Mouse (Mus musculus) MEL (cell line): ENCODE results near the gene Ttc39a. TPM values are rescaled to one million over a fixed set of nuclear protein-coding genes. Genes with fewer than 3 reads are reported as not detected.

Experiments
- DNase-seq: peaks from one replicate; pipeline ENCODE4 v3.0.0; 2011; ENCODE audit warnings: low read depth, low spot score
- H3K27ac ChIP-seq: 2 replicates; pipeline ENCODE4 v1.5.1; 2012; ENCODE audit warnings: low read depth, mild to moderate bottlenecking, control low read depth, low read length, moderate library complexity; ENCODE audit not compliant: control insufficient read depth
- H3K27me3 ChIP-seq, 2 experiments: fragments of 150-350 bp in 1 of 2; sonication (generic) in 1 of 2; 2 replicates each; pipeline ENCODE4 v1.6.1; 2012; ENCODE audit warnings: low read length in 2 of 2, mild to moderate bottlenecking in 2 of 2, improper control_type of control experiment in 1 of 2, moderate library complexity in 1 of 2; ENCODE audit not compliant: insufficient read depth in 2 of 2, control insufficient read depth in 1 of 2
- H3K36me3 ChIP-seq, 2 experiments: 2 replicates each; pipeline ENCODE4 v1.6.1; 2012 to 2014; ENCODE audit warnings: low read length in 2 of 2, improper control_type of control experiment in 1 of 2, inconsistent platforms in 1 of 2, mild to moderate bottlenecking in 1 of 2; ENCODE audit not compliant: insufficient read depth in 2 of 2, control insufficient read depth in 1 of 2
- H3K4me1 ChIP-seq, 2 experiments: fragments of 150-350 bp in 1 of 2; sonication (generic) in 1 of 2; 2 replicates each; pipeline ENCODE4 v1.6.1; 2012; ENCODE audit warnings: low read length in 2 of 2, improper control_type of control experiment in 1 of 2, mild to moderate bottlenecking in 1 of 2; ENCODE audit not compliant: insufficient read depth in 2 of 2, control insufficient read depth in 1 of 2
- H3K4me3 ChIP-seq, 2 experiments: fragments of 150-350 bp in 1 of 2; sonication (generic) in 1 of 2; 2 replicates each; pipeline ENCODE4 v1.5.1; 2012; ENCODE audit warnings: low read depth in 2 of 2, low read length in 2 of 2, mild to moderate bottlenecking in 2 of 2, moderate library complexity in 2 of 2, control low read depth in 1 of 2, improper control_type of control experiment in 1 of 2; ENCODE audit not compliant: control insufficient read depth in 1 of 2, insufficient read depth in 1 of 2
- H3K79me2 ChIP-seq: 2 replicates; pipeline ENCODE4 v1.6.1; 2012; ENCODE audit warnings: mild to moderate bottlenecking, low read length, moderate library complexity; ENCODE audit not compliant: control insufficient read depth, poor library complexity, insufficient read depth
- H3K9ac ChIP-seq: 2 replicates; pipeline ENCODE4 v1.6.1; 2012; ENCODE audit warnings: low read depth, mild to moderate bottlenecking, control low read depth, low read length, moderate library complexity; ENCODE audit not compliant: control insufficient read depth, poor library complexity, severe bottlenecking
- H3K9me3 ChIP-seq: fragments of 150-350 bp; sonication (generic); replicated peaks from 2 replicates; pipeline ENCODE4 v1.6.1; 2012; ENCODE audit warnings: mild to moderate bottlenecking, low read length, improper control_type of control experiment, moderate library complexity; ENCODE audit not compliant: insufficient read depth
- BHLHE40 ChIP-seq: IDR thresholded peaks from 2 replicates; pipeline ENCODE4 v1.6.1; 2012; ENCODE audit warnings: low read depth, mild to moderate bottlenecking, inconsistent platforms, low read length, improper control_type of control experiment, borderline replicate concordance
- ELF1 ChIP-seq: IDR thresholded peaks from 2 replicates; pipeline ENCODE4 v1.6.1; 2014; ENCODE audit warnings: low read depth, mild to moderate bottlenecking, inconsistent platforms, low read length, improper control_type of control experiment, moderate library complexity
- ETS1 ChIP-seq: IDR thresholded peaks from 2 replicates; pipeline ENCODE4 v1.6.1; 2012; ENCODE audit warnings: low read depth, mild to moderate bottlenecking, inconsistent platforms, low read length, improper control_type of control experiment, moderate library complexity
- GABPA ChIP-seq: IDR thresholded peaks from 2 replicates; pipeline ENCODE4 v1.6.1; 2012; ENCODE audit warnings: low read depth, mild to moderate bottlenecking, inconsistent platforms, low read length, improper control_type of control experiment, moderate library complexity
- KAT2A ChIP-seq: conservative IDR thresholded peaks from 2 replicates; pipeline ENCODE4 v1.6.1; 2012; ENCODE audit warnings: low read depth, low read length, improper control_type of control experiment, inconsistent platforms
- MAZ ChIP-seq: IDR thresholded peaks from 2 replicates; pipeline ENCODE4 v1.6.1; 2012; ENCODE audit warnings: low read depth, mild to moderate bottlenecking, inconsistent platforms, low read length, improper control_type of control experiment
- MXI1 ChIP-seq: IDR thresholded peaks from 2 replicates; pipeline ENCODE4 v1.6.1; 2011; ENCODE audit warnings: mild to moderate bottlenecking, low read depth, low read length, improper control_type of control experiment
- MYB ChIP-seq: IDR thresholded peaks from 2 replicates; pipeline ENCODE4 v1.6.1; 2011; ENCODE audit warnings: mild to moderate bottlenecking, low read depth, low read length, improper control_type of control experiment
- POLR2A ChIP-seq, 2 experiments: IDR thresholded peaks; 2 replicates each; pipeline ENCODE4 v1.6.1; 2011 to 2012; ENCODE audit warnings: low read length in 2 of 2, mild to moderate bottlenecking in 2 of 2, control low read depth in 1 of 2, improper control_type of control experiment in 1 of 2, low read depth in 1 of 2, moderate library complexity in 1 of 2; ENCODE audit not compliant: control insufficient read depth in 1 of 2, insufficient read depth in 1 of 2, poor library complexity in 1 of 2
- POLR2AphosphoS2 ChIP-seq: IDR thresholded peaks from 2 replicates; pipeline ENCODE4 v1.6.1; 2011; ENCODE audit warnings: low read length, improper control_type of control experiment
- RCOR1 ChIP-seq: IDR thresholded peaks from 2 replicates; pipeline ENCODE4 v1.6.1; 2012; ENCODE audit warnings: low read depth, mild to moderate bottlenecking, inconsistent platforms, low read length, improper control_type of control experiment
- SIN3A ChIP-seq: IDR thresholded peaks from 2 replicates; pipeline ENCODE4 v1.6.1; 2012; ENCODE audit warnings: low read length, improper control_type of control experiment, inconsistent platforms
- SMC3 ChIP-seq: IDR thresholded peaks from 2 replicates; pipeline ENCODE4 v1.6.1; 2011; ENCODE audit warnings: low read depth, low read length, improper control_type of control experiment
- TAL1 ChIP-seq: IDR thresholded peaks from 2 replicates; pipeline ENCODE4 v1.6.1; 2012; ENCODE audit warnings: mild to moderate bottlenecking, inconsistent platforms, low read length, moderate library complexity, mixed read lengths
- TCF12 ChIP-seq: IDR thresholded peaks from 2 replicates; pipeline ENCODE4 v1.6.1; 2014; ENCODE audit warnings: low read depth, mild to moderate bottlenecking, inconsistent platforms, low read length, improper control_type of control experiment, moderate library complexity
- UBTF ChIP-seq: IDR thresholded peaks from 2 replicates; pipeline ENCODE4 v1.6.1; 2012; ENCODE audit warnings: low read depth, mild to moderate bottlenecking, inconsistent platforms, low read length, improper control_type of control experiment, moderate library complexity, borderline replicate concordance; ENCODE audit not compliant: insufficient read depth
- USF2 ChIP-seq, 2 experiments: IDR thresholded peaks; 2 replicates each; pipeline ENCODE4 v1.6.1; 2011 to 2012; ENCODE audit warnings: improper control_type of control experiment in 2 of 2, low read length in 2 of 2, borderline replicate concordance in 1 of 2, inconsistent platforms in 1 of 2, low read depth in 1 of 2, mild to moderate bottlenecking in 1 of 2; ENCODE audit not compliant: insufficient read depth in 1 of 2
- ZKSCAN1 ChIP-seq: IDR thresholded peaks from 2 replicates; pipeline ENCODE4 v1.6.1; 2012; ENCODE audit warnings: low read depth, mild to moderate bottlenecking, inconsistent platforms, low read length, improper control_type of control experiment, moderate library complexity
- polyA plus RNA-seq, 2 experiments: library from polyadenylated mRNA; stranded (reverse) in 1 of 2; unstranded in 1 of 2; fragments of >175 nt in 1 of 2; fragments of >200 nt in 1 of 2; gene quantifications; 2 replicates each; pipeline versions ENCODE4 v1.2.1 to v1.2.4; 2012; ENCODE audit warnings: low replicate concordance in 2 of 2, low read depth in 1 of 2; ENCODE audit not compliant: insufficient read length in 2 of 2, insufficient read depth in 1 of 2, missing spikeins in 1 of 2
- total RNA-seq: library from RNA; depleted of rRNA; stranded (reverse); fragments of 300-350 nt; gene quantifications from 2 replicates; pipeline ENCODE4 v1.2.3, GENCODE M21; 2012

The Ttc39a gene
- total and polyA plus RNA-seq, 3 experiments, result 2.8 to 4.2 TPM; not detected in 1

DNA sequence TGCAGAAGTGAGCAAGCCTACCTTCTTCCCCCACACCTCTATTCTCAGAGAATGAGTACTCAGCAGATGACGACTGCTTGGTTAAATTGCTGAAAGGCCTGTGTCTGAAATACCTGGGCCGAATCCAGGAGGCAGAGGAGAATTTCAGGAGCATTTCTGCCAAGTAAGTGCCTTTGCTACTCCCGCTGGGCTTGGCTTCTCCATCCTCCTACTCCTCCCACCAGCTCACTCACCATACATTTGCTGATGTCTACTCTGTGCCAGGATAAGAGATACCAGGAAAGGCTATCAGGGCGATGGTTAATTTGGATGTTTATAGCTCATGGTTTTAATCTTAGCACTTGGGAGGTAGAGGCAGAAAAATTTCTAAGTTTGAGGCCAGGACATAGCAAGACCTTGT, 36.2 kb downstream of the Ttc39a start:
- H3K9ac ChIP-seq, result no peak overlapping the region
- H3K4me1 ChIP-seq, result peaks cover 33 to 74% of the 10 kb centered on the region in 2 experiments
- H3K27ac ChIP-seq, result no peak overlapping the region
- DNase-seq, result no peak
- TF ChIP-seq KAT2A (no peak), SMC3 (no peak), ZKSCAN1 (no peak), USF2 (IDR thresholded peaks at IDR 0.05; ENCODE audit: borderline replicate concordance in 1 of 2, insufficient read depth in 1 of 2, low read depth in 1 of 2, low read length in 2 of 2) (no peak), TAL1 (no peak), UBTF (no peak), MXI1 (no peak), SIN3A (no peak), ETS1 (no peak)
- H3K36me3 ChIP-seq, result peaks cover 0 to 67% of the 10 kb centered on the region in 2 experiments; a peak in 2 of 4 replicates
- H3K4me3 ChIP-seq, result no peak overlapping the region
- H3K79me2 ChIP-seq, result no peaks in the 10 kb centered on the region
- H3K9me3 ChIP-seq, result no peaks in the 10 kb centered on the region
- no peaks in the 10 kb centered on the region for H3K27me3 ChIP-seq

DNA sequence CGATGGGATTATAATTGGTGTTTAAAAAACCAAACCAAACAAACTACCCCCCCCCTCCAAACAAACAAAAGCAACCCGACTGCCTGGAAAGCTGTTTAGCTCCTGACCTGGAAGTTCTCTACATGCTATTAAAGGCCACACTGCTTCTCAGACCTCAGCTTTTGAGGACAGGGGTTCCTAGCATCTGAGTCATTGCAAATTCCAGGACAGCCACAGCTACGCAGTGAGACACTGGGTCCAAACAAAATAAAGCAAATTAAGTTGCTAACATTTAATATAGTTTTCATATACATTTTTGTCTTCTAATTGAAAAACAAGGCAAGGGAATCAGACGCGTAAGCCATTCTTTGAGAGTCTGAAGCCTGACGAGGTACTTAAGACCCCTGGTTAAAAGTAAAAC, 38.0 kb downstream of the Ttc39a start:
- no peaks in the 10 kb centered on the region for H3K79me2 ChIP-seq
- H3K36me3 ChIP-seq, result peaks cover 0 to 74% of the 10 kb centered on the region in 2 experiments; a peak in 2 of 4 replicates
- no peak overlapping the region for H3K9ac ChIP-seq
- no peak for DNase-seq
- TF ChIP-seq RCOR1 (no peak), POLR2AphosphoS2 (no peak), SMC3 (no peak), MAZ (no peak), TCF12 (no peak), GABPA (no peak), BHLHE40 (no peak), MYB (no peak), ELF1 (no peak), POLR2A (IDR thresholded peaks at IDR 0.05; ENCODE audit: control insufficient read depth in 1 of 2, insufficient read depth in 1 of 2, low read depth in 1 of 2, low read length in 2 of 2, poor library complexity in 1 of 2) (no peak)
- H3K27ac ChIP-seq, result peak overlapping the region; percentile 28; the same call in 1 of the 2 replicates
- H3K27me3 ChIP-seq, result no peaks in the 10 kb centered on the region
- no peak overlapping the region for H3K4me3 ChIP-seq
- peaks cover 37 to 69% of the 10 kb centered on the region in 2 experiments for H3K4me1 ChIP-seq
- no peaks in the 10 kb centered on the region for H3K9me3 ChIP-seq
